Mouse (Mus musculus): ENCODE measurements around the gene Mad2l2. TPM values are rescaled to one million over a fixed set of nuclear protein-coding genes. Genes with fewer than 3 reads are reported as not detected.

Gene Mad2l2
- 27.9 and 29.9 TPM in 2 replicates for polyA plus RNA-seq (2015; fragmentation: Nextera tagmentation; extraction: Ambion mirVana)

GRCm38 (mm10) chr4:148130133-148130532, at the start of gene Mad2l2:
TSS of gene Mad2l2 (plus strand) at chr4:148130384.

GRCm38 (mm10) chr4:148087907-148088527, 42.2 kb upstream of the Mad2l2 start, which contains the start of gene Agtrap:
TSS of gene Agtrap (minus strand) at chr4:148088031.

GRCm38 (mm10) chr4:148130561-148131413, 603 bp downstream of the Mad2l2 start, which contains the start of gene Draxin:
TSS of gene Draxin (minus strand) at chr4:148130698.

GRCm38 (mm10) chr4:148151267-148152168, 21.3 kb downstream of the Mad2l2 start, which contains the start of gene Fbxo6:
TSS of gene Fbxo6 (minus strand) at chr4:148152140.

GRCm38 (mm10) chr4:148160436-148161390, 30.5 kb downstream of the Mad2l2 start, which contains the start of the genes Fbxo44 and Fbxo2:
TSS of gene Fbxo44 (minus strand) at chr4:148160482.
TSS of gene Fbxo2 (plus strand) at chr4:148160621.

Small RNA genes within 50 kb of the gene (microRNA-seq; reads per million reads assigned to microRNA genes)
- gene Mir7022 = not detected

Other genes with a start within 250 kb of the Mad2l2 start
- gene Mfn2, start 225.7 kb upstream of the Mad2l2 start, polyA plus RNA-seq (2015; fragmentation: Nextera tagmentation; extraction: Ambion mirVana) = 49.5 and 53.2 TPM in 2 replicates
- gene Plod1, start 193.6 kb upstream of the Mad2l2 start, polyA plus RNA-seq (2015; fragmentation: Nextera tagmentation; extraction: Ambion mirVana) = 53.7 and 59.1 TPM in 2 replicates
- 12.4 and 13.0 TPM in 2 replicates for gene 2510039O18Rik, start 189.5 kb upstream of the Mad2l2 start, polyA plus RNA-seq (2015; fragmentation: Nextera tagmentation; extraction: Ambion mirVana)
- 0.77 and 1.00 TPM in 2 replicates for gene Nppb, start 144.6 kb upstream of the Mad2l2 start, polyA plus RNA-seq (2015; fragmentation: Nextera tagmentation; extraction: Ambion mirVana)
- gene Nppa, start 129.7 kb upstream of the Mad2l2 start, polyA plus RNA-seq (2015; fragmentation: Nextera tagmentation; extraction: Ambion mirVana) = 6.0 and 7.2 TPM in 2 replicates
- 3.5 and 4.7 TPM in 2 replicates for gene Clcn6, start 91.6 kb upstream of the Mad2l2 start, polyA plus RNA-seq (2015; fragmentation: Nextera tagmentation; extraction: Ambion mirVana)
- 15.8 and 16.7 TPM in 2 replicates for gene Mthfr, start 91.3 kb upstream of the Mad2l2 start, polyA plus RNA-seq (2015; fragmentation: Nextera tagmentation; extraction: Ambion mirVana)
- gene Agtrap, start 42.4 kb upstream of the Mad2l2 start, polyA plus RNA-seq (2015; fragmentation: Nextera tagmentation; extraction: Ambion mirVana) = 21.2 and 23.5 TPM in 2 replicates
- 0.02 TPM in 1 of 2 replicates, not detected in the other for gene Draxin, start 314 bp downstream of the Mad2l2 start, polyA plus RNA-seq (2015; fragmentation: Nextera tagmentation; extraction: Ambion mirVana)
- gene Fbxo6, start 21.8 kb downstream of the Mad2l2 start, polyA plus RNA-seq (2015; fragmentation: Nextera tagmentation; extraction: Ambion mirVana) = 46.5 and 50.5 TPM in 2 replicates
- 3.2 and 3.7 TPM in 2 replicates for gene Fbxo44, start 30.1 kb downstream of the Mad2l2 start, polyA plus RNA-seq (2015; fragmentation: Nextera tagmentation; extraction: Ambion mirVana)
- gene Fbxo2, start 30.2 kb downstream of the Mad2l2 start, polyA plus RNA-seq (2015; fragmentation: Nextera tagmentation; extraction: Ambion mirVana) = 1.5 and 1.9 TPM in 2 replicates
- not detected in 2 replicates for gene Disp3, start 157.6 kb downstream of the Mad2l2 start, polyA plus RNA-seq (2015; fragmentation: Nextera tagmentation; extraction: Ambion mirVana)

Measured in urinary bladder, postnatal 0 days (tissue).